ENCODE assay signal across 8 mouse cellular contexts in the genomic region with DNA sequence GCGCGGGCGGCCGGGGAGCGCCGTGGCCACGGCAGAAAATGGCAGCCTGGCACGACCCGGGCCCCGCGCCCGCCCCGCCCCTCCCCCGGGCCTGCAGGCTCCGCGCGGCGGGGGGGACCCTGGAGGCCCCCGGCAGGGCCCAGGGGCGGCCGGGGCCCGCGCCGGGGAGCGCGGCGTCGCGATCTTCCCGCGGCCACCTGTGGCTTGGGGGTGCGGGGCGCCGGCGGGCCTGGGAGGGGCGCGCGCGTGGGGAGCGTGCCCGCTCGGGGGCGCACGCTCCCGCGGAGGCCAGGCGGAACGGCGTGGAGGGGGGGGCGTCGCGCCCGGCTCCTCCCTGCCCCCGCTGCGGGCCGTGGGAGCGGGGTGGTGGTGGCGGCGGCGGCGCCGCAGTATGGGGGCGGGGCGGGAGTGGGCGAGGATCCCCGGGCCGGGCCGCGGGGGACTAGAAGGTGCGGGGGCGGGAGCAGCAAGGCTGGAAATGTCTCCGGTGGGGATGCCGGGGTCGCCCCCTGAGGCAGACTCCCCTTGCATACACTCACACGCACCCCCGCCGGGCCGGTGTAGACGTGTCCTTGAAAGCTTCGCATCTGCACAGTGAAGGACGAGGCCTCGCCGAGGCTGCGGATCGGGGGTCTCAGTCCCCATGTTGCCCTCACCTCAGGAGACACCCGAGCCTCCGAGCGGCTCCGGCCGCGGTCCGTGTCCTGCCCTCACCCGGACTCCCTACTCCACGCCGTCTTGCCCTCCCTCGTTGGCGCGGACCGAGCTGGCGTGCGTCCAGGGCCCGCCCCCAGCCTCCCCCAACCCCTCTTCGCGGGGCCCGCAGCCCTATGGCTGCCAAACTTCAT. TPM values are rescaled to one million over a fixed set of nuclear protein-coding genes. Genes with fewer than 3 reads are reported as not detected.
DNase-seq lines count a peak whose midpoint lies in the region; ATAC-seq lines count a peak whose summit lies in the region.

No protein-coding gene starts in this region.

- H3K27ac ChIP-seq in embryonic facial prominence, embryonic 14.5 days (replicated peaks; ENCODE audit: low read depth, low read length) = peak overlapping the region; percentile 96

- H3K27me3 ChIP-seq in embryonic facial prominence, embryonic 14.5 days (replicated peaks; ENCODE audit: control insufficient read depth, insufficient read depth, low read length) = no peaks in the 10 kb centered on the region

- intact Hi-C loops in heart, postnatal 10 days (cut with DNase I) = loop anchor here (1.0 to 5.0 kb wide), 2 partner anchors 27 to 65 kb away; no protein-coding TSS in a partner anchor

- ATAC-seq in embryonic facial prominence, embryonic 14.5 days (ENCODE audit: low read depth) = peak; percentile 62

- peaks cover 37% of the 10 kb centered on the region for H3K4me1 ChIP-seq in embryonic facial prominence, embryonic 14.5 days (ENCODE audit: control insufficient read depth, insufficient read depth, low read length)

- 0% methylated on average over 7 of the region's 105 CpGs for WGBS in embryonic facial prominence, embryonic 14.5 days

- H3K4me3 ChIP-seq in embryonic facial prominence, embryonic 14.5 days (ENCODE audit: low read depth, low read length) = peak overlapping the region; percentile 82

- H3K9ac ChIP-seq in embryonic facial prominence, embryonic 14.5 days (ENCODE audit: low read depth, low read length) = peak overlapping the region; percentile 96

- DNase-seq in CD4-positive helper T cell, adult 2 months (ENCODE audit: low read depth, low spot score) = peak; percentile 65
- DNase-seq in adrenal gland, adult 2 months = peak; percentile 80
- DNase-seq in embryonic facial prominence, embryonic 14.5 days (ENCODE audit: low spot score) = peak; percentile 75
- peak; percentile 69 to 80 for DNase-seq in heart, postnatal 10 days
- peak; percentile 85 to 90 for DNase-seq in kidney, postnatal 4 days
- DNase-seq in lung, postnatal 25 days (ENCODE audit: low spot score) = peak; percentile 48
- DNase-seq in retina, postnatal 7 days (ENCODE audit: low read depth, low spot score) = peak; percentile 43
- DNase-seq in urinary bladder, postnatal 4 days (ENCODE audit: low spot score in 2 of 2) = peak; percentile 77 to 82

- no peaks in the 10 kb centered on the region for H3K9me3 ChIP-seq in embryonic facial prominence, embryonic 14.5 days (ENCODE audit: control insufficient read depth, low read length)

- no peaks in the 10 kb centered on the region for H3K36me3 ChIP-seq in embryonic facial prominence, embryonic 14.5 days (ENCODE audit: control insufficient read depth, insufficient read depth, low read length)

- peak overlapping the region; percentile 90 for H3K4me2 ChIP-seq in embryonic facial prominence, embryonic 14.5 days (ENCODE audit: low read depth, low read length)

RNA-seq across cellular contexts. Expression of a gene that starts 2.0 kb away (rescaled TPM):
- 10 to 100 TPM; 36.7 to 42.4 TPM for total RNA-seq in adrenal gland, adult 2 months (2021)
- polyA plus RNA-seq in adrenal gland, adult 2 months (2012; rRNA removed) = 9.7 and 10.2 TPM in 2 replicates
- 64.9 and 65.2 TPM in 2 replicates for polyA plus RNA-seq in embryonic facial prominence, embryonic 14.5 days (2014; fragmentation: Nextera tagmentation; extraction: Ambion mirVana)
- 100 to 1,000 TPM; 105 to 121 TPM for total RNA-seq in heart, postnatal 10 days (2021)

Comparison
In these comparisons a context has a peak if more than half of its experiments do, and no peak if none do; other contexts are left out.
1. Peak in every context shown above with its lines: DNase-seq, ATAC-seq, H3K4me3 ChIP-seq and H3K27ac ChIP-seq.